In genomic region chr11:110267232-110267631, GRCm38 (mm10) we compare ENCODE assay signal across 29 mouse cellular contexts. TPM values are rescaled to one million over a fixed set of nuclear protein-coding genes. Genes with fewer than 3 reads are reported as not detected.
"Had no signal": no experiment of that assay in that cellular context is flagged by ENCODE, and none has a peak within 500 bp of the region (broad histone marks: within the 10 kb centered on the region; RNA-seq: fewer than 3 reads in every experiment).

No protein-coding gene starts in this region.

- H3K4me2 ChIP-seq: limb, embryonic 12.5 days; limb, embryonic 13.5 days; limb, embryonic 15.5 days; liver, embryonic 11.5 days; liver, embryonic 12.5 days; liver, embryonic 13.5 days; liver, embryonic 15.5 days; lung, embryonic 14.5 days; lung, embryonic 15.5 days; midbrain, embryonic 11.5 days; midbrain, embryonic 12.5 days; midbrain, embryonic 13.5 days; midbrain, embryonic 15.5 days had no signal

- DNase-seq: liver; liver, embryonic 13.5 days; liver, postnatal 0 days; lung, adult 18-20 months; lung, adult 2 months; lung, postnatal 14 days; lung, postnatal 36 days; lung, postnatal 4 days had no signal

- H3K4me3 ChIP-seq: limb, embryonic 10.5 days; limb, embryonic 12.5 days; limb, embryonic 13.5 days; limb, embryonic 15.5 days; liver, embryonic 12.5 days; liver, embryonic 13.5 days; liver, embryonic 15.5 days; lung, embryonic 15.5 days; midbrain, embryonic 10.5 days; midbrain, embryonic 12.5 days; midbrain, embryonic 13.5 days; midbrain, embryonic 15.5 days; myocyte had no signal

- H3K4me1 ChIP-seq: limb, embryonic 10.5 days; limb, embryonic 12.5 days; liver, embryonic 13.5 days; midbrain, embryonic 12.5 days; midbrain, embryonic 13.5 days; midbrain, embryonic 15.5 days had no signal

- H3K9me3 ChIP-seq: limb, embryonic 10.5 days; limb, embryonic 12.5 days; limb, embryonic 13.5 days; limb, embryonic 15.5 days; liver, embryonic 12.5 days; liver, embryonic 13.5 days; liver, embryonic 15.5 days; lung, embryonic 15.5 days; megakaryocyte, embryonic 14.5 days; midbrain, embryonic 10.5 days; midbrain, embryonic 12.5 days; midbrain, embryonic 13.5 days; midbrain, embryonic 15.5 days had no signal

- H3K27ac ChIP-seq: limb, embryonic 12.5 days; limb, embryonic 13.5 days; limb, embryonic 15.5 days; liver, embryonic 12.5 days; liver, embryonic 13.5 days; liver, embryonic 14.5 days; liver, embryonic 15.5 days; lung, embryonic 15.5 days; macrophage; midbrain, embryonic 10.5 days; midbrain, embryonic 12.5 days; midbrain, embryonic 13.5 days; midbrain, embryonic 15.5 days had no signal

- H3K36me3 ChIP-seq: limb, embryonic 10.5 days; limb, embryonic 12.5 days; limb, embryonic 13.5 days; limb, embryonic 15.5 days; liver, embryonic 12.5 days; liver, embryonic 13.5 days; liver, embryonic 15.5 days; lung, embryonic 15.5 days; midbrain, embryonic 10.5 days; midbrain, embryonic 12.5 days; midbrain, embryonic 13.5 days; midbrain, embryonic 15.5 days had no signal

- H3K27me3 ChIP-seq: limb, embryonic 12.5 days; limb, embryonic 13.5 days; limb, embryonic 15.5 days; liver, embryonic 12.5 days; liver, embryonic 13.5 days; liver, embryonic 15.5 days; lung, embryonic 15.5 days; midbrain, embryonic 12.5 days; midbrain, embryonic 13.5 days; midbrain, embryonic 15.5 days had no signal

- H3K9ac ChIP-seq: limb, embryonic 12.5 days; limb, embryonic 13.5 days; limb, embryonic 15.5 days; liver, embryonic 12.5 days; liver, embryonic 13.5 days; liver, embryonic 14.5 days; liver, embryonic 15.5 days; liver, postnatal 0 days; lung, embryonic 14.5 days; lung, embryonic 15.5 days; midbrain, embryonic 12.5 days; midbrain, embryonic 13.5 days; midbrain, embryonic 15.5 days had no signal

- ATAC-seq: liver, embryonic 12.5 days; liver, postnatal 0 days; lung, postnatal 0 days; midbrain, embryonic 13.5 days; midbrain, embryonic 15.5 days; midbrain, embryonic 16.5 days had no signal

RNA-seq across cellular contexts. Expression of gene Abca6, which starts 15.7 kb away (rescaled TPM):
- polyA plus RNA-seq: limb, embryonic 11.5 days; myocyte had no signal
